Mouse (Mus musculus) E14TG2a.4 (cell line): Measurements from ENCODE around the gene Ggcx.

Source experiments
- CTCF ChIP-seq: conservative IDR thresholded peaks from 2 replicates; pipeline ENCODE4 v1.5.1; 2014; ENCODE audit warnings: low read length
- NANOG ChIP-seq: IDR thresholded peaks from 2 replicates; pipeline ENCODE4 v1.6.1; 2014; ENCODE audit warnings: borderline replicate concordance, low read length, mixed read lengths

GRCm38 (mm10) chr6:72477621-72478020 is 63.5 kb downstream of the Ggcx start:
- TF ChIP-seq CTCF (no peak), NANOG (no peak)
